Mouse (Mus musculus) layer of hippocampus, postnatal 36 days (tissue): ENCODE results near the gene Rhoh. TPM values are rescaled to one million over a fixed set of nuclear protein-coding genes. Genes with fewer than 3 reads are reported as not detected.

ENCODE experiments used
- DNase-seq, 2 experiments: peaks; one replicate each; pipeline ENCODE4 v3.0.0; 2022
- total RNA-seq, 2 experiments: library from RNA; stranded (reverse); gene quantifications; 2 replicates each; pipeline ENCODE4 v1.2.3; 2021

Rhoh gene
- total RNA-seq = 1 to 10 TPM in 1 of 2 experiments, under 1 TPM in 1; 0.75 to 1.0 TPM

- no peak for DNase-seq
Measured at GRCm38 (mm10) chr5:65861154-65861944, at the start of gene Rhoh. Gene Rhoh, plus strand, starts transcription at chr5:65861213.

GRCm38 (mm10) chr5:65823601-65824133, 37.3 kb upstream of the Rhoh start:
- DNase-seq = peak in 1 of 2 experiments; percentile 10

- DNase-seq = no peak
Measured at GRCm38 (mm10) chr5:65826476-65826875, 34.5 kb upstream of the Rhoh start.

GRCm38 (mm10) chr5:65827102-65827501, 33.9 kb upstream of the Rhoh start:
- DNase-seq = no peak

- DNase-seq = no peak
Measured at GRCm38 (mm10) chr5:65828261-65828660, 32.8 kb upstream of the Rhoh start.

- DNase-seq = no peak
Measured at GRCm38 (mm10) chr5:65829059-65829458, 32.0 kb upstream of the Rhoh start.

GRCm38 (mm10) chr5:65831917-65832618, 28.9 kb upstream of the Rhoh start:
- DNase-seq = no peak

GRCm38 (mm10) chr5:65833092-65833491, 27.9 kb upstream of the Rhoh start:
- no peak for DNase-seq

GRCm38 (mm10) chr5:65833766-65834498, 27.1 kb upstream of the Rhoh start:
- DNase-seq = no peak

GRCm38 (mm10) chr5:65838053-65838452, 23.0 kb upstream of the Rhoh start:
- no peak for DNase-seq

- DNase-seq = no peak
Measured at GRCm38 (mm10) chr5:65842947-65843346, 18.1 kb upstream of the Rhoh start.

- no peak for DNase-seq
Measured at GRCm38 (mm10) chr5:65846534-65846933, 14.5 kb upstream of the Rhoh start.

- no peak for DNase-seq
Measured at GRCm38 (mm10) chr5:65846958-65847357, 14.1 kb upstream of the Rhoh start.

GRCm38 (mm10) chr5:65847656-65848055, 13.4 kb upstream of the Rhoh start:
- no peak for DNase-seq

GRCm38 (mm10) chr5:65850765-65851164, 10.2 kb upstream of the Rhoh start:
- DNase-seq = no peak

- no peak for DNase-seq
Measured at GRCm38 (mm10) chr5:65854786-65855191, 6.2 kb upstream of the Rhoh start.

- no peak for DNase-seq
Measured at GRCm38 (mm10) chr5:65855571-65855970, 5.4 kb upstream of the Rhoh start.

- no peak for DNase-seq
Measured at GRCm38 (mm10) chr5:65856591-65857411, 4.2 kb upstream of the Rhoh start.

GRCm38 (mm10) chr5:65857935-65858334, 3.1 kb upstream of the Rhoh start:
- DNase-seq = no peak

GRCm38 (mm10) chr5:65858355-65858754, 2.7 kb upstream of the Rhoh start:
- no peak for DNase-seq

- DNase-seq = no peak
Measured at GRCm38 (mm10) chr5:65858898-65859297, 2.1 kb upstream of the Rhoh start.

- no peak for DNase-seq
Measured at GRCm38 (mm10) chr5:65859396-65859795, 1.6 kb upstream of the Rhoh start.
